13 mouse cellular contexts compared by ENCODE assay signal in genomic region chr1:30977239-30977638, GRCm38 (mm10). TPM values are rescaled to one million over a fixed set of nuclear protein-coding genes. Genes with fewer than 3 reads are reported as not detected.
DNase-seq lines count a peak whose midpoint lies in the region; TF ChIP-seq lines count a peak whose summit lies in the region.
"Not testable (repeated sequence)": the region's sequence is repeated elsewhere in the genome, so short reads cannot be mapped to it uniquely, and the experiment has no call there.
"Had no signal": no experiment of that assay in that cellular context is flagged by ENCODE, and none has a peak within 500 bp of the region (broad histone marks: within the 10 kb centered on the region; RNA-seq: fewer than 3 reads in every experiment).

No protein-coding gene starts in this region.

- H3K27ac ChIP-seq in gastrocnemius, adult 2 months, result not testable (repeated sequence)

- peak; percentile 12 for DNase-seq in adrenal gland, postnatal 10 days
- DNase-seq in cerebellum, postnatal 10 days, result peak; percentile 57 to 60
- peak; percentile 24 for DNase-seq in gastrocnemius, adult 2 months
- DNase-seq in heart, postnatal 4 days, result peak; percentile 10
- peak; percentile 32 for DNase-seq in left cerebral cortex, postnatal 4 days
- peak; percentile 7 for DNase-seq in right cerebral cortex, postnatal 14 days
- peak; percentile 50 for DNase-seq in testis, postnatal 10 days (ENCODE audit: low spot score)

- intact Hi-C loops in gastrocnemius, adult 2 months (cut with DNase I); left cerebral cortex, postnatal 4 days (cut with DNase I): not testable (repeated sequence)

- TF ChIP-seq CTCF in gastrocnemius, adult 2 months (IDR thresholded peaks at IDR 0.05), result not testable (repeated sequence)

- not testable (repeated sequence) for H3K4me3 ChIP-seq in gastrocnemius, adult 2 months

RNA-seq across cellular contexts. Expression of gene AC153137.1, which starts 0.5 kb away (rescaled TPM):
- total RNA-seq in adrenal gland, postnatal 10 days (2021), result not detected
- not detected for total RNA-seq in gastrocnemius, adult 2 months (2021)
- total RNA-seq in heart, postnatal 4 days (2021), result not detected
- not detected for total RNA-seq in left cerebral cortex, postnatal 4 days (2021)
- total RNA-seq: adrenal gland, adult 18-20 months; adrenal gland, adult 8-10 months; adrenal gland, postnatal 36 days; CH12.LX; forebrain, postnatal 0 days; G1E had no signal

Comparison
In these comparisons a context has a peak if more than half of its experiments do, and no peak if none do; other contexts are left out.
1. DNase-seq: peak in every context shown above with its lines; median percentile 58 in cerebellum, postnatal 10 days; 50 in testis, postnatal 10 days; 32 in left cerebral cortex, postnatal 4 days; 24 in gastrocnemius, adult 2 months; 12 in adrenal gland, postnatal 10 days; 10 in heart, postnatal 4 days; 7 in right cerebral cortex, postnatal 14 days.